Mouse (Mus musculus) embryo, embryonic 11 days (tissue): ENCODE results near the gene Sez6.

Experiments used
- DNase-seq: peaks from one replicate; pipeline ENCODE4 v3.0.0-alpha.2; 2015

Gene Sez6

DNA sequence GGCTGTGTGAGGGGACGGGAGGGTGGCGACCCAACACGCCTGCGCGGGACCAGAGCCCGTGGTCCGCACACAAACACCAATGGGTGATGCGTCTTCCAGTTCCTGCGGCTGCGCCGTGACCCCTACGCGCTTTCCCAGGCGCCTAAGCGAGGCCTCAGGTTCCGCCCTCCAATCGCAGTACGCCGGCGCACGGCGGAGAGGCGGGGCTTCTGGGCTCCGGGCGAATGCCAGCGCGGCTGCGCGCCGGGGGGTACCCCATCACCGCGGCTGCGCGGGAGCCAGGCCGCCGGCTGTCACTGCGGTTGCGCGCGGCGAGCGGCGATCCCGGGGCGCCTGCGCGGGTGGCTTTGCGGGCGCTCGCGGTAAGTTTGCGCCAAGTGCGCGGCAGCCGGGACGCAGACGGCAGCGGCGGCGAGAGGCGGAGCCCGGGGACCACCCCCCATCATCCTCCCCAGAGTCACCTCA, 51.9 kb downstream of the Sez6 start, which contains the start of gene Phf12:
Gene Phf12, plus strand, starts transcription at position 314 of the 465 bp plus-strand sequence.
- DNase-seq, result peak; percentile 100

DNA sequence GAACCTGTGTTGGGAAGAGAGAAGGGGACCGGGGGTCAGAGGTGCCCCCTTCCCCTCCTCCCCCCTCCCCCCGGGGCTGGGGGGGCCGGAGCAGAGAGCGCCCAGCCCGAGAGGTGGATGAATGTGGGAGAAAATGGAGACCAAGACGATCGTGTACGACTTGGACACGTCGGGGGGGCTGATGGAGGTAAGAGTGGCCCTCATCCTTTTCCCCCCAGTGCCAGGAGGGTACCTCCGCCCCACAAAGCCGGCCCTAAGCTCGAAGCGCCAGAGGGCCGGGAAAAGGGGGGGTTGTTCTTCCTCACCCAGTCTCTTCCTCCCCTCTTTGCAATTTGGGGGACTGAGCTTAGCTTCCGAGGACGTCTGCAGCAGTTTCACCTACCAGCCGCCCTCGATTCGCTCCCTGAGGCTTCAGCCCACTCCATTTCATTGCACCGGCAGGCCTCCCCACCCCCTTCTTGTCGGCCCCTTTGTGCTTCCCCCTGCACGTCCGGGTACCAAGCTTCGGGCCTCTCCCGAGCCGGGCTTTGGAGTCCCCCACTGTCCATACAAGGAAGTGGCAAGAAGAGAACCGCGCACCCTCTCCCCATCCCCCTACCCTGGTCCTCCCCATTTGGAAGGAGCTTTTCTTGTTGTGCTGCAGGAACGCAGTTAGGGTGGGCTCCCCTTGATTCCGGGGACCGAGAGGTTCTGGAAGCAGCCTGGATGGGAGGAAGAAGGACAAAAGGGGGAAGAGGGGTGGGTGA, 52.8 kb downstream of the Sez6 start:
- peak; percentile 73 for DNase-seq

DNA sequence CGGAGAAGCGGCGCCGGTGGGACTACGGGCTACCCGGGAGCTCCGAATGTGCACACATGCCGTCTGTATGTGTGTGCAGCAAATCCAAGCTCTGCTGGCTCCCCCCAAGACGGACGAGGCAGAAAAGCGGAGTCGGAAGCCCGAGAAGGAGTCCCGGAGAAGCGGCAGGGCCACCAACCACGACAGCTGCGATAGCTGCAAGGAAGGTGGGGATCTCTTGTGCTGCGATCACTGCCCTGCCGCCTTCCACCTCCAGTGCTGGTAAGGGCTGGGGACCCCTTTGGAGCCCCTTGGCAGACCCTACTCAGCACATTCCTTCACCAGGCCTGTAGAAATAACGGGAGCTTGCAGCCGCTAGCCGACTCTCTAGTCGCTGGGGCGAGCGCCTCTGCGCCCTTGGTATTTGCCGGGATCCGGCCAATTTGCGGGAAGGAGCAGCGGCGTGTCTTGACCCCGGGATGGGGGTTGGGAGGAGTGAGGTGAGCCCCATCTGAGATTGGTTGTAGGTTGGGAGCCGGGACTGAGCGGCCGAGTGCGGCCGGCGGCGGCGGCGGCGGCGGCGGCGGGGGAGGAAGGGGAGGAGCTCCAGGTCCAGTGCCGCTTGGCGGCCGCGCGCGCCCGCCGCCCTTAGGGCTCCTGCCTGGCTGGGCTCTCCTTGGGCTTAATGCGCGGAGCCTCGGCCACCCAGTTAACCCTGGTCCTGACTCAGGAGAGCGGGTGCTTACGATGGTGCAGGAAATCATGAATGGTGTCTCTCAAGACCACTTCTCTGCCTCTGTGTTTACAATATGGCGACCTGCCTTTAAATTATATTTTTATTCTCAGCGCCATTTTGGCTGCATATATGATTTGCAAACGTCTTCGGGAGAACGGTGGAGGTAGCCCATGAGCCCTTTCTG, 53.6 kb downstream of the Sez6 start:
- DNase-seq, result peak; percentile 86

DNA sequence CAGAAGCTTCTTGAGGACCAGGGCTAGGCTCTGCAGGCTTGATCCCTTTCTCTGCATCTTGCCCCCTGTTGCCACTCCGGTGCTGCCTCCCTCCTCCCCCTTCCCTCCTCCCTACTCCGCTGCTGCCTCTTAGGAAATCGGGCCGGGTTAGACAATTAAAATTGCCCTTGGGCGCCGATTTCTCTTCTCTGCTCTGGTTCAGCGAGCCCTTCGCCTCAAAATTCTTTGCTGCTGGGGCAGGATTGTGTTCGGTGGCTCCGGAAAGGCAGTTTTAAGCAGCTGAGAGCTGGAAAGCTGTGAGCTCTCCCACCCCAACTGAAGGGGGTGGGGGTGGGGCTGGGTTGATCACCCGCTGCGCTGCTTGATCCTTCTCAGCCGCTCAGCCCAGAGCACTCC, 54.2 kb downstream of the Sez6 start:
- DNase-seq, result peak; percentile 71

DNA sequence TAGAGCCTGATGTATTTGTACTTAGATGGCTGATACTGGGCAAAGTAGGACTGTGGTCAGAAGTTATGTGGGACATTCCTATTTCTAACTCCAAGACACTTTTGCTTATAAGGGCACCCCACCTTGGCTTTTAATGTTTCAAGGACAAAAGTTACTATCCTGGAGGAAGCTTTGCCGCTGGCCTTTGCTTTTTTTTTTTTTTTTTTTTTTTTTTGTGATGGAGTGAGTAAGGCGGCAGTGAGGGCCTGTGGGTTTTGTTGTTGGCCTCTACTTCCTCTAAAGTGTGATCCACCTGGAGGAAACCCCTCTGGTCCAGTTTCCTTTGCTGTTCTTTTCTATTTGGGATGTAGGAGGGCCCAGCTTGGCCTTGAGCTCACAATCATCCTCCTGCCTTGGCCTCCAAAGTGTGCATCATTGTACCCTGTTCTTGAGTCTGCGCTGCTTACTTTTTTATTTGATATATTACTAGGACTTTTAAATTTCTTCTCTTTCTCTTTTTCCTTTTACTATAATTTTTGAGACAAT, 55.0 kb downstream of the Sez6 start:
- DNase-seq, result no peak

DNA sequence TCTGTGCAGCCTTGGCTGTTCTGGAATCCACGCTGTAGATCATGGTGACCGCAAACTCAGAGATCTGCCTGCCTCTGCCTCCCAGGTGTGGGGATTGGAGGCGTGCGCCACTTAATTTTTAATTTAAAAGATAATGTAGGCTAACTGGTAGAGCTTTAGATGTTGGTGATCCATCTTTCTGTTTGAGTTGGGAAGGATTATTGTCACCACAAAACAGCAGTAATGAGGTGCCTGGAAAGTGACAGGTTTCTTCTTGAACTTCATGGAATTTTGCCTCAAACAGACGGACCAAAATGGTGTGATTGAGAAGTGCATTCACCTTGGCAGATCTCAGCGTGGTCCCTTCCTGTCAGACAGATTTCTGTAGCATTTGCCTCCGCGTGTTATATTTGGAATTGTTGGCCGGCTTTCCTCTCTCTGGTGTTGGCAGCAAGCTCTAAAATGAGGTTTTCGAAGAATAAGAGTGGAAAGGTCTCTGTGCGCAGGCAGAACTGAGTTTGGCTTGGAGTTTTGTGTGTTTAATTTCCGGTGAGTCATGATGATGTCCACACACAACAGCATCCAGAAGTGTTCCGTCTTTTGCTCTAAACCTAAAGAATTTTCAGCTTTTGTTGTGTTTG, 58.6 kb downstream of the Sez6 start:
- DNase-seq, result no peak

DNA sequence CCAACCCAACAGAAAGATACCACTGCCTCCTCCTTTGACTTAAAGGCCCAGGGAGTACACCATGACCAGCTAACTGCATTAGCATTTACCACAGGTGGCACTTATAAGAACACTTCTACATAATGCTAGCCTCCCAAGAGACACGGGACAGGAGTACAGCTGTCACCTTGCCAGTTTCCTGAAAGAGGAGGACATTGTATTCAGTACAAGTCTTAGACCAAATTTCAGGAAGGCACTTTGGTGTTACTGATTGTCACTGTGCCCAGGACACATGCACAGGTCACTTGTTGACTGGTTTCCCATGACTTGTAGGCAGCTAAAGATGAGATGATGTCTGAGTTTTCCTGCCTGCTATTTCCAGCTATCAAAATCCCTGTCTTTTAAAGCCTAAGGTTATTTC, 65.0 kb downstream of the Sez6 start:
- no peak for DNase-seq

DNA sequence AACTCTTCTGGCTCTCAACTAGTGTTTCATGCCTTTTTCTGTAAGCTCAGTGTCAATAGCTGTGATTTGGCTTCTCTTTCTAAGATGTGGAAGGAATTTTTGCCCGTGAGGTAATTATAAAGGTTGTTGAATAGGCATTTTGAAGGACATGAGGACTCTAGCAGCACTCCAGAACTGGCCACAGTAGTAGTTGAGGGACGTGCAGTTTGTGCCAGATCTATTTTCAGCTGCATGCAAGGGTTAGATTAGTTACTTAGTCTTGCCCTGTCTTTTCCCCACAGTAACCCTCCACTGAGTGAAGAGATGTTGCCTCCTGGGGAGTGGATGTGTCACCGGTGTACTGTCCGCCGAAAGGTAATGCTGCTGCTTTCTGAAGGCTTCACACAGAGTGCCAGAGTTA, 75.8 kb downstream of the Sez6 start:
- no peak for DNase-seq

DNA sequence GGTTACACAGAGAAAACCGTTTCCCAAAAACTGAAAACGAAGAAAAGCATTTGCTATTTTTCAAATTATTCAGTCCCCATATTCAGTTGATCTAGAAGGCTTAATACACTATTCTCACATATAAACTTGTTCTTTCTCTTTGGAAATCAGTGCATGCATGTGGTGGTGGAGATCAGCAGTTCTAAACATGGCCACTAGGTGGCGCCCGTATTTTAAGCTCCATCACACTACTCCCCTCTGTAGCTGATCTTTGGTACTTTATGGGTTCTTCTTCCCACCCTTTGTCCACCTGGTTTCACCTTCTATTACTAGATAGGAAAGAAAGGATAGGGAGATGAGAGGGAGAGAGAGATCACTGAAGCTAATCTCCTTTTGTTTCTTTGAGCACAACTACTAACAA, 89.1 kb downstream of the Sez6 start:
- DNase-seq, result peak; percentile 82

DNA sequence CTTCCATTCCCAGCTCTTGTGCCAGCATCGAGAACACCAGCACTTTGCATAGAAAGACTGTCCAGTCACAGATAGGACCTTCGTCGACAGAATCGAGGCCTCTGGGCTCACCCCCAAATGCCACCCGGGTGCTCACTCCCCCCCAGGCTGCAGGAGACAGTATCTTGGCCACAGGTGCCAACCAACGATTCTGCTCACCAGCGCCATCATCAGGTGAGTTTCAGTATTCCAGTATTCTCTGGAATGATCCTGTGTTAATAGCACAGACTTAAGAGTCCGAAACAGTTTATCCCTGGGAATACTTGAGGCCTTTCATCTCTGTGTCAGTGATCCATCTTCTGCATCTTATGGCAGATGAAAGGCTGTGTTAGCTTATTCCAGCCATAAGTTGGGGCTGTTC, 93.0 kb downstream of the Sez6 start:
- peak; percentile 37 for DNase-seq
